Mouse (Mus musculus) gonadal fat pad, adult 2 months (tissue): ENCODE results near the gene Tcf19. TPM values are rescaled to one million over a fixed set of nuclear protein-coding genes. Genes with fewer than 3 reads are reported as not detected.

Experiments used
- DNase-seq: peaks from one replicate; pipeline ENCODE4 v3.0.0-alpha.2; 2012; ENCODE audit warnings: low read depth
- polyA plus RNA-seq: library from polyadenylated mRNA; depleted of rRNA; stranded (reverse); fragments of >200 nt; gene quantifications from 2 replicates; pipeline ENCODE4 v1.2.3, GENCODE M21; 2012; rRNA removed

Tcf19 gene
- polyA plus RNA-seq, result 5.5 and 7.4 TPM in 2 replicates

DNA sequence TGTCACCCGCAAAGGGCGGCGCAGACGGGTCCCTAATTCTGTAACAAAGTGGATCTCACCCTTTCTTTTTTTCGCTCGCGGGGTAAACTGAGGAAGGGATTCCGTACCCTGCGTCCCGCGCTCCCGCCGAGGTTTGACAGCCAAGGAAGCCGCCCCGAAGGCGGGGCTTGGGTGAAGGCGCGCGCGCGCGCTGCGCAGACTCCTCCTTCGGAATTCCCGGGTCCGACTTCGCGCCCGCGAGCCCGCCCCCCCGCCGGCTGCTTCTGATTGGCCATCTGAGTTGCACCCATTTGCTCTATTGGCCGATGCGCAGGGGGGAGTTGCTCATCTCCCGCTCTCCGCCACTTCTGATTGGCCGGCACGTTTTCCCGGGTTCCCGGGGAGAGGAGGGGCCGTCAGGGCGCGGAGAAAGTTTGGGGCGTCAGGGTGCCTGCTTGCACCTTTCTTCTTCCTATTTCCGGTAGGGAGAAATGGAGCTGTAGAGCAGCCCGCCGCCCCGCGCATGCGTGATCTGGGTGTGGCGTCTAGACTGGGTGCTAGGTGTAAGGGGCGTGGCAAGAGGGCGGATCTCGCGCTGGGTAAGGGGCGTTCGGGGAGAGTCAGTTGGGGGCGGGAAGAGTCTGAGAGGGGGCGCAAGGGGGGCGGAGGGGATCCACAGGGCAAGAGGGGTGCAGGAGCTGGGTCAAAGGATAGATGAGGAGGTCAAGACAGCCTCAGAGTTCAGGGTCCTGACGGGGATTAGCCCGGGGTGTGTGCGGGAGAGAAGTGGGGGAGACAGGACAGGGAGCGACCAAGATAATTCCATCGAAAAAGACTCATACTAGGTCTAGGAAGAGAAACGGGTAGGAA, at the start of gene Tcf19, which contains the start of gene Cchcr1:
Gene Tcf19, minus strand, starts transcription at position 173 of the 849 bp plus-strand sequence.
Gene Cchcr1, plus strand, starts transcription at position 449 of the 849 bp plus-strand sequence.
- DNase-seq, result peak; percentile 83

DNA sequence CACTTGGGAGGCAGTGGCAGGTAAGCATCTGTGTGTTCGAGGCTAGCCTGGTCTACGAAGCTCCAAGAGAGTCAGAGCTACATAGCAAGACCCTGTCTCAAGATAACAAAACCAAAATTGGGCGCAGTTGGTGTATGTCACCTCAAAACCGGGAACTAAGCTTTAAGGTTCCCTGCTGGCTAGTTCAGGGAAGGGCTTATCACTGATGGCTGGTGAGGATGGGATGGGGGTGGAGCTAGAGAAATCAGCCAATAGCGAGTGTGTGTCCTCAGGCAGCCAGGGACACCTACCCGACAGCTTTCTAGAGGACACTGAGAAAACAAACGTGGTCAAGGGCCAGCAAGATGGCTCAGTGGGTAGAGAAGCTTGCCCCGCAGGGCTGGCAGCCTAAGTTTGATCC, 41.6 kb upstream of the Tcf19 start:
- DNase-seq, result no peak

DNA sequence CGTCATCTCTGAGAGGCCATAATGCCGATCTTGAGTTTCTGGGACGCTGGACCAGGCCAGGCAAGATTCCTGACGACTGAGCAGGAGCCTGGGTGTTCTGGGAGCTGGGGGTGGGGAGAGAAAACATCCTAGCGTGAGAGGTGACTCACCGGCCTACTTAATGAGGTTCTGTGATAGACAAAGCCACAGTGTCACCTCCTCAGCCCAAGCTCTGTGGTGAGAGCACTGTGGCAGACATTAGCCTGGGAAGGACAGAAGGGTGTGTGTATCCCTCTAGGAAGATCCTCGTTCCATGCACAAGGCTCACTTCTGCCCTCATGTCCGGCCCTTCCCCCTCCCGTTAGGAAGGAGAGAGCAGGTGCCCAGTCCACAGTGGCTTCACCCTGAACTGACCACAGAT, 40.7 kb upstream of the Tcf19 start:
- no peak for DNase-seq

DNA sequence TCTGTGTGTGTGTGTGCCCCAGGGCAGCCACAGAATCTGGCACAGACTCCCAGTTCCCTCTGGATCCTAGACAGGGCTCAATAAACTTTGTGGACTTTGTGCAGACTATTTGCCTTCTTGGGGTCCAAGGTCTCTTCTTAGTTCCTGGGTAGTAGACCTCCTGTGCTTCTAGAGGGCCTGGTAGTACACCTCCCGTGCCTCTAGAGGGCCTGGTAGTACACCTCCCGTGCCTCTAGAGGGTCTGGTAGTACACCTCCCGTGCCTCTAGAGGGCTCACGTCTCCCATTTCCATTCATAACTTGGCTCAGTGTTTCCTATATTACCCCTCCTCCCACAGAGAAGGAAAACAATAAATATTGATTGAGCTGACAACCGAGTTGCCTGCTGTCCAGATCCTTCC, 40.2 kb upstream of the Tcf19 start:
- no peak for DNase-seq

DNA sequence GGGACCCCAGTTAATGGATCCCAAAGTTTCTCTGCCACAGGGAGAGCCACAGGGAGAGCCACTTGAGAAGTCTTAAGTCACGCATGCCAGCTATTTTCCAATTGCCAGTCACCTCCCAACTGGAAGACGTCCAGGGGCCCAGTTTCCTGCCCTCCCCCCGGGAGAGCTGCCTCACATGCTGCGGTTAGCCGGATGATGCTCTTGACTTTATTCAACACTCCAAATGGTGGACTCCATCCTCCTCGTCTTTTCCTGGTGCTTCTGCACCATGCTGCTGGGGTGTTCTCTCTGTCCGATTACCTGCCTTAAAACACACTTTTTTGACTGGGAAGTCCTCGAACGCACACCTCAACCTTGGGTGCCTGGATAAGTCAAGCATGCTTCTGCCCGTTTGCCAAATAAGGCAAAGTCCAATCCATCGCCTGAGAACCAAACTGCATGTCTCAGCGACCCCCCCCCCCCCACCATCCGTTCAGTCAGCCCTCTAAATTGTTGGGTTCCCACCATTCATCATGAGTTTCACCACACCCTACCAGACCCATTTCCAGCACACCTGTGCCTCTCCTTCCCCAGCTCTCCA, 39.7 kb upstream of the Tcf19 start:
- no peak for DNase-seq

DNA sequence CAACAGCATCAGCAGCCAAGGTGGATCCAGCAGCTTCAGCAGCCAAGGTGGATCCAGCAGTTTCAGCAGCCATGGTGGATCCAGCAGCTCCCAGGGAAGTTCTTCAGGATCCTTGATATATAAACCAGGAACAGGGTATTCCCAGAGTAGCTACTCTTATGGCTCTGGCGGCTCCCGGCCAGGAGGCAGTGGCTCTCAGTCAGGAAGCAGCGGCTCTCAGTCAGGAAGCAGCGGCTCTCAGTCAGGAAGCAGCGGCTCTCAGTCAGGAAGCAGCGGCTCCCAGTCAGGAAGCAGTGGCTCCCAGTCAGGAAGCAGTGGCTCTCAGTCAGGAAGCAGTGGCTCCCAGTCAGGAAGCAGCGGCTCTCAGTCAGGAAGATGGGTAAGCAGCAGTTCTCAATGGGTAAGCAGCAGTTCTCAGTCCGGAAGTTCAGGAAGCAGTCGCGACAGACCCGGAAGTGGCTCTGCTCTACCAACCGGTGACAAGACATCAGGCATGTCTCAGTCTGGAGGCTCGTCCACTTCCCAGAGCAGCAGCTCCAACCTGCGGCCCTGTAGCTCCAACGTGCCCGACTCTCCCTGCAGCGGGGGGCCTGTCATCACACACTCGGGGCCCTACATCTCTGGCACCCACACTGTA, 38.3 kb upstream of the Tcf19 start:
- no peak for DNase-seq

DNA sequence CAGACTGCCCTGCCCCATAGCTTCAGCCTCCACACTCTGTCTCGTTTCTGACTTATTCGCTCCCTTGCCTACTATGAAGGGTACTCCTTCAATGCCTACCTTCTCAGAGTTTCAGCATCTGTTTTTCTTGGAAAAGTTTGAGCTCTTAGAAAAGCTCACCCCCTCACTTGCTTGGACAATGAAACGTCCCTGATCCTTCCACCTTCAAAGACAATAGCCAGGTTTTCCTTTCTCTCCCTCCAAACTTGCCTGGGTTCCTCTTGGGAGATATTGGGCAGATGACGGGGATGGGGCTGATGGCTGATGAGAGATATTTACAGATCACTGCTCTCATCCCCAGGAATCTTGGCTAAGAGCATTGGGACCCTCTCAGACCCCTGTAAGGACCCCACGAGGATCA, 37.7 kb upstream of the Tcf19 start:
- DNase-seq, result no peak

DNA sequence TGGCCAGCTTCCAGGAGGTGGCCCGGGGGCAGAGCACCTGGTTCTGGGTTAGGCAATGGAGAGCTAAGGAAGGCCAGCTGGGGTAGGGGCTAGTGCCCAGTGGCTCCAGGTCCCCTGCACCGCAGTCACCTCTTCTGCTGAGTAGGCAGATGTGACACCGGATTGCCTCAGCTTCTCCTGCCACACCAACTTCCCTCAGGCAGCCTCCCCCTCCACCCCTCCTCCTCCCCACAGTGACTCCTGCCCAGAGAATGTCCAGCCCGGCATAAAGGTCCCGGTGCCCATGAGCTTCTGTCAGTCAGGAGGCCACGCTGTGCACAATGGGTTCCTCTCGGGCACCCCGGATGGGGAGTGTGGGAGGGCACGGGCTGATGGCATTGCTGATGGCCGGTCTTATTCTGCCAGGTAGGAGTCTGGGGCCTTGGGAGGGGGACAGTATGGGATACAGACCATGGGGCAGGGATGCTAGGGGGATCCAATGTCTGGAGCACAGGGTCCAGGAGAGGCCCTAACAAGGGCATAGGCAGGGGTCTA, 35.3 kb upstream of the Tcf19 start, which contains the start of gene Cdsn:
Gene Cdsn, plus strand, starts transcription at position 248 of the 534 bp plus-strand sequence.
- DNase-seq, result no peak

DNA sequence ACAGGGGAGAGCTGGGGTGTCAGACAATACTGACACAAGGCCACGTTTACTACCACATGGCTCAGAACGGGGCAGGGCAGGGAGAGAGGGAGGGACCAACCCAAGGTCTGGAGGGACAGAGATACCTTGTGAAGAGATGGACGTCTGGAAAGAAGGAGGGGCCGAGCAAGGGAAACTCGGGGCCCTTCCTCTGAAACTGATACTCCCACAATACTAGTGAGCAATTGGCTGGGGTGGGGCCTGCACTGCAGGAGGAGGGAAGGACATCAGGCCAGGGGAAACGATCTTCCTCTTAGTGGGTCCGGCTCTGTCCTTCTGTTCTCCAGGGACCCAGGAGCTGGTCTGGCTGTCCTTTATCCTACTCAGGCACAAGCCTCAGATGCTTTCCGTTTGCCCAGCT, 34.2 kb upstream of the Tcf19 start:
- no peak for DNase-seq

DNA sequence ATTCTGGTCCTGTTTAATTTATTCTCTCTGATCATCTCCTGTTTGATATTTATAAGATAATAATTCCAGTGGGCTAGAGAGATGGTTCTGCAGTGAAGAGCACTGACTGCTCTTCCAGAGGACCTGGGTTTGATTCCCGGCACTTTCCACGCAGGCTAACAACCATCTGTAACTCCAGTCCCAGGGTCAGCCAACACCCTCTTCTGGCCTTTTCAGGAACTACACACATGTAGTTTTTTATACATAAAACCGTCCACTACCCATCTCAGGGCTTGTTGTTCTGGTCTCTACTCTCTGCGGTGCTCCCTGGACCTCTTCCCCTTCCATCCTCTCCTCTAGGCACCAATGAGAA, 33.5 kb upstream of the Tcf19 start:
- DNase-seq, result no peak

DNA sequence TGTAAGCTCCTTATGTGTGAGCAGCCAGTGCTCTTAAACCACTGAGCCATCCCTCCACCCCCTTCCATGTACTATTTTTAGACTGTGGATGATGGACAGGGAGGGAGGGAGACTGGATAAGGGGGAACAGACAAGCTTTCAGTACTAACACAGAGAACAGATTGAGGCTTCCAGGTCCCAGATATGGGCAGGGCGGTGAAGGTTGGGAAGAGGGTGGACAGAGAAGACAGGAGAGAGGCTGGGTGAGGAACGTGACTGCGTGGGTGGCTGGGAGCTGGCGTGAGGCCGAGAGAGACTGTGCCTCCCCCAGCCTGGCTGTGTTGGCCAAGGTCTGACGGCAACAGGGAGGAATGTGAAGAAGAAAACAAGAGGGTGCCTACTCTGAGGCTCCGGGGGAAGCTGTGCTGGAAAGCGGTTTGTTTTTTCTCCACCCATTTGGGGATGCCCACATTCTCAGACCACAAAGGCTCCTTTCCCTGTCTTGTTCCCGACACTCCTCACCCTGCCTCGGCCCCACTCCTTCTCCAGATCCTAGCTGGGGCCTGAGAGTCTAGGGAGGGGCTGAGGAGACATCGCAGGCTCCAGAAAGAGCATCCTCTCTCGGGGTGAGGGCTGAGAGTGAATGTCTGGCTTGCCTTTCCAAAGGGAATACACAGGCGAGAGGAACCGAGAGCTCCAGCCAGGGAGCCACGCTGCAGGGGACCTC, 33.0 kb upstream of the Tcf19 start:
- DNase-seq, result no peak

DNA sequence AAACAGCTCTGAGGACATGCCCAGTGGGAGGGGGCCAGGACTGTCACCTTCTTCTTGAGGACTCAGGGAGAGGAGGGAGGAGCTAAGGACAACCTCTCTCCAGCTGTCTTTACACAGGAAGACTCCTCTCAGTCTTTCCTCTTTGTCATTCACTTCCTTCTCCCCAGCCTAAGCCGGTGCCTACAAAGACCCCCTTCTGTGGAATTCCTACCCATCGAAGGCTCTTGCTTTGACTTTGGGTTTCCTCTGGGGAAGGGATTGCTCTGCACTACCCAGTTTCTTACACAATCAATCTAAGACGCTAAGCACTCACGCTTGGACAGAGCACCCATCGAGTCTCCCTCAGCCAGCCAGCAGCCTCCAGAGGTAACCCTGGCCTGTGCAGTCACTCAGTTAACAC, 32.0 kb upstream of the Tcf19 start:
- DNase-seq, result no peak

DNA sequence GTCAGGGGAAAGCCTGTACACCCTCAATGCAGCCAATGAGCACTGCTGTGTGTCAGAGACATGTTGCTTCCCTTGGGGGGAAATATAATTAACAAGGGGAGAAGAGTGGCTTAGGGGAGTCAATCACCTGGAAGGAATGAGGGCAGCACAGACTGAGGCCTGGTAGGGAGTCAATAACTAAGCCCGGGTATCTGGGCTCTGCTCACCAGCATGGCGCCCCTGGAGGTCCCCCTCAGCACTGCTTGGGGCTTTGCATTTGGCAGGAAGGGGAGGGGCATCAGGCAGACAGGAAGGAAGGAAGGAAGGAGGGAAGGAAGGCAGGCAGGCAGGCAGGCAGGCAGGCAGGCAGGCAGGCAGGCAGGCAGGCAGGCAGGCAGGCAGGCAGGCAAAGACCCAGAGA, 30.8 kb upstream of the Tcf19 start:
- no peak for DNase-seq

DNA sequence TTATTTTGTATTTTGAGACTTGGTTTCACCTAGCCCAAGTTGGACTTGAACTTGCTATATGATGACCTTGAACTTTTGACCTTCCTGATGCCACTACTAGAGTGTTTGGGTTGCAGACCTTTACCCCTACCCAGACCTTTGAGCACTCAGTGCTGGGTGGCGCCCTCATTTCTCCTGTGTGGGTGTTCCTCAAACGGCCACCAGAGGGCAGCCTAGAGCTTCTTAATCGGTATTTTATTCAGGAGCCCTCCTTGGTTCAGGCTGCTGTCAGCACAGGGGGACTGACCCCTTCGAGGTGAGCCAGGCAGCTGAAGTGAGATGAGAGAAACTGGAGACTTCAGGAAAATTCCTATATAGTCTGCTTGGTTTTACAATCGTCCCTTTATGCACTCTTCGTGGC, 28.1 kb upstream of the Tcf19 start:
- DNase-seq, result no peak

DNA sequence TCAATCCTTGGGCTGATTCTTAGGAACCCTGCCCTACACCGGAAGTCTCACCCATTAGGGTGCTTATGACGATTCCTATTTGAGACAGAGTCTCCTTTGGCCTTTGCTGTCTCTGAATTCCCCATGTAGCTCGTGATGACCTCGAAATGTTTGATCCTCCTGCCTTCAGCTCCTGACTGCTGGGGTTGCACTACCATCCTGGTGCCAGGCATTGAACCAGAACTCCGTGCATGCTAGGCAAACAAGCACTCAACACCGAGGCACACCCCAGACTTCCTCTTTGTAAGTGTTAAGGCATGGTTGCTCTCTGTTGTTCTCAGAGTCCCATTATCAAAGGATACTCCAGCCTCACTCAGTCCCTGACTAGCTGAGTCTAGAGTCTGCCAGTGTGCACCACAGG, 27.4 kb upstream of the Tcf19 start:
- DNase-seq, result no peak

DNA sequence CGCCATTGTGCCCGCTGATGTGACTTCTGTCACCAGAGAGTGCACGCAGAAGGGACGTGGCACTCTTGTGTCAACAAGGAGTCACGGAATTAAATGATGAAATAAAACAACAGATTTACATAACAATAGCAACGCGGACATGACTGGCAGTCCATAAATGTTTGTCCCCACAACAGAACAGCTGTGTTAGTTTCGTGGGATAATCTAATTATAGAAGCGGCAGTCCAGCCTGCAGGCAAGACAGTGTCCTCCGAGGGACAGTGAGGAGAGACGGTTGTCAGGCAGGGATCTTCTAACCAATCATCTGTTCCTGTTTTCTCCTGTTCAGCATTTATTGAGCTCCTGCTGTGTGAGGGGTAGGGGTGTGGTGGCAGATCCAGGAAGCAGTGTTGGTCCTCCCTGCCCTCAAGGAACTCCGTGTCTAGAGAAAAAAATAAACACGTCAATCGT, 26.8 kb upstream of the Tcf19 start:
- no peak for DNase-seq

DNA sequence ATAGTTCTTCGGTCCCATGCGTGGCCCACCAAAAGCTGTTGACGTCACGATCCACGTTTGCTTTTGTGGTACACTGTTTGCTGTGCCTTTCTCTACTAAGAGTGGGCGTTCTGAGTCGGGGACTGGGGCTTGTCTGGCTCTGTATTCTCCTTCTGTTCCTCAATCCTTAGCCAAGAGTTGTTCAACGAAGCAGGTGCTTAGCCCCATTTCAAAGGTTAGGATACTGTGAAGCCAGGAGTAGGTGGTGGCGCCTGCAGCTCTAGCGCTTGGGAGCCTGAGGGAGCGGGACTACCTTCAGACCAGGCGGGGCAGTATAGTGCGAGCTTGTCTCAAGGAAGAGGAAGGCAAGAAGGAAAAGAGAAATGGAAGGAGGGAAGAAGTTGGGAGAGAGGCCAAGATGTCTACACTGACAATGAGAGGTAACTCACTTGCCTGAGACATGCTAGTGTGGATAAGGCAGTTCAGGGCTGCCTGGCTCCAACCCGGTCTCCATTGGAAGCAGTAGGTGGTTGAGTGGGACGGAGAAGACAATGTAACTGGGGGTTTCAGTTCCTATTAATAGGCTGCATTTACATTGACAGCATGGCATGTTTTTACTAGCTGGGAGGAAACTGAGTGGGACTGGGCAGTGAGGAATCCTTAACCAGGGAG, 26.3 kb upstream of the Tcf19 start:
- no peak for DNase-seq

DNA sequence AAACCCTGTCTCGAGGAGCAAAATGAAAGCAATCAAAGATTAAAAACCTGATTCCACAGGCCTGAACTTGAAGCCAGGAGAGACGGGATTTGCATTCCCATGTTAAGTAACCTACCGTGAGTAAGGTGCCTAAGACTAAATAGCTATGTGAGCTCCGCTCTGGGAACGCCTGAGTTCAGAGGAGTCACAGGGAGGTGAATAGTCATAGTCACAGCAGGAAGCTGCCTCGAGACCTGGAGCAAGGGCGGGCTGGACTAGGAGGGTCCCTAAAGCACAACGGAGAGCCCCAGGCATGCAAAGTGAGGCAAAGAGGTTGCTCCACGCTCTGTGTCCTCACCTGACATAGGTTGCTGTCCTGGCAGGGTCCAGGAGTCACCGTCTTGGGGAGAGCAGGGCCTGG, 22.9 kb upstream of the Tcf19 start:
- no peak for DNase-seq

DNA sequence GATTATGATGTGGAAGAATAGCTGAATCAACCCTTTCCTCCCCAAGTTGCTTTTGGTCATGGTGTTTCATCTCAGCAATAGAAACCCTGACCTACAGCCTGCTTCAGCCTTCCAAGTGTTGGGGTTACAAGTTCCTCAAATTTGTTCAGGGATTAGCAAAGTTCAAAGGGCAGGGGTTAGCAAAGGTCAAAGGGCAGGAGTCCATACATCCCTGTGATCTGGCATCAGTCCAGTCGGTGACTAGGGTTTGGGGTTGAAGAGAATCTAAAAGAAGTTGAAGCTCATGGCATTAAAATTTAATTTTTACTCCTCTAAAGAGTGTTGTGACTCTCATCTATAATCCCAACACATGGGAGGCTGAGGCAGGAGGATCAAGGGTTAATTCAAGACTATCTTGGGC, 21.9 kb upstream of the Tcf19 start:
- no peak for DNase-seq

DNA sequence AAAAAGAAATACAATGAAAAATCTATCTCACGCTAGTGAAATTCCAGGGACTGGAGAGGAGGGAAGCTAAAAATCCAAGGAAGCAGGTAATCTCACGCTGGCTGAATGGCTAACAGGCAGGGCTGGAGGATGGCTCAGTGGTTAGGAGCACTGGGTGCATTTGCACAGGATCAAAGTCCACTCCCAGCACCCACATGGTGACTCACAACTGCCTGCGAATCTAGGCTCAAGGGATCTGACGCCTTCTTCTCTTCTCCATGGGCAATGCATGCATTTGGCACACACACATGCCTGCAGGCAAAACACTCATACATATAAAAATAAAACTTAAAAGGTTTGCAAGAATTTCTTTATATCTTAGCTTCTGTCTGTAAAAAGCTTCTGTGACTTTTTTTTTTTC, 20.8 kb upstream of the Tcf19 start:
- no peak for DNase-seq

DNA sequence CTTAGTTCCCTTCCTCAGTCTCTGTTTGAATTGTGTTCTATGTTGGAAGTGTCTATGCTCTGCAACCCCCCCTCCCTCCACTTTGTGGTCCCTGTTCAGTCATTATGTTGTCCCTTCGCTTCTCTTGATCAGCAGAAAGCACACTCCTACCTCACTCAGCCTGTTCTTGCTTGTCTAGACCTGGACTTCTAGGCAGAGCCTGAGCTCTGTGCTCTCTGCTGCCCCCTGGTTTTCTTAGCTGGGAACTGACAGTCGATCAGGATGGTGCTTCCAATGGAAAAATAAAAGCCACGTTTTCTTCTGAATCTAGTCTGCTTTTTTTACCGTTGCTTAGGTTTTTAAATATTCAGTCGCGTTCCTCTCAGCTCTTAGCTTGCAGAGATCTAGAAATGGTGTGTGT, 17.7 kb upstream of the Tcf19 start:
- no peak for DNase-seq

DNA sequence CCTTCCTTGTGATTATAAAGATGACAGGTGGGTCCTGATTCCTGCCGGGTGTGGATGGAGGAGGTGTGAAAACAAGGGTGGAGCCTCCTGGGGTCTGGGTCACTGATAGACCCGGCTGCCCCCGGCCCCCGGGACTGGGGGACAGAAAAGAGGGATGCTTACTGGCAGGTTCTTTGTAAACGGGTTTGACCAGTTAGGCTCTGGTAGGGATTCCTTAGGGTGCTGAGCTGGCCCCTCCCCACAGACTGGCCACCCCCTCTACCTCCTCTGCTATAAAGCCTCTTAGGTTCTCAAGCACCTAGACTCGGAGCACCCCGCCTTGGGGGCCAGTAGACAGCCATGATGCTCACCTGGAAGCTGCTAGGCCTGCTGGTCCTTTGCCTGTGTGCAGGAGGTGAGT, 16.3 kb upstream of the Tcf19 start, which contains the start of gene Psors1c2:
Gene Psors1c2, plus strand, starts transcription at position 301 of the 400 bp plus-strand sequence.
- DNase-seq, result no peak
